Mouse (Mus musculus) limb, embryonic 11.5 days (tissue): ENCODE measurements around the gene Tsen2. TPM values are rescaled to one million over a fixed set of nuclear protein-coding genes. Genes with fewer than 3 reads are reported as not detected.

Experiments used
- ATAC-seq: fragments of 200-750 bp; cut with Nextera tagmentation; 2 replicates; pipeline ENCODE4 v1.8.0; 2017; ENCODE audit warnings: low read depth; ENCODE audit not compliant: insufficient number of reproducible peaks, low FRiP score, low TSS enrichment
- DNase-seq: peaks from one replicate; pipeline ENCODE4 v3.0.0-alpha.2; 2015; ENCODE audit warnings: low spot score
- H3K27ac ChIP-seq: fragments of 300-500 bp; sonication (generic); replicated peaks from 2 replicates; pipeline ENCODE4 v1.5.1; 2014; ENCODE audit warnings: low read depth, mild to moderate bottlenecking, low read length
- H3K27me3 ChIP-seq: fragments of 300-500 bp; sonication (generic); 2 replicates; pipeline ENCODE4 v1.6.1; 2014; ENCODE audit warnings: mild to moderate bottlenecking, low read length, mixed read lengths; ENCODE audit not compliant: control insufficient read depth, insufficient read depth
- H3K36me3 ChIP-seq: fragments of 300-500 bp; sonication (generic); 2 replicates; pipeline ENCODE4 v1.6.1; 2014; ENCODE audit warnings: mild to moderate bottlenecking, low read length, moderate library complexity, mixed read lengths; ENCODE audit not compliant: control insufficient read depth, insufficient read depth
- H3K4me1 ChIP-seq: fragments of 300-500 bp; sonication (generic); 2 replicates; pipeline ENCODE4 v1.6.1; 2014; ENCODE audit warnings: low read length, mixed read lengths; ENCODE audit not compliant: control insufficient read depth, insufficient read depth
- H3K4me2 ChIP-seq: fragments of 300-500 bp; sonication (generic); 2 replicates; pipeline ENCODE4 v1.6.1; 2014; ENCODE audit warnings: low read depth, mild to moderate bottlenecking, moderate library complexity; ENCODE audit not compliant: severe bottlenecking
- H3K4me3 ChIP-seq: fragments of 300-500 bp; sonication (generic); 2 replicates; pipeline ENCODE4 v1.5.1; 2014; ENCODE audit warnings: low read depth, low read length
- H3K9ac ChIP-seq: fragments of 300-500 bp; sonication (generic); 2 replicates; pipeline ENCODE4 v1.6.1; 2014; ENCODE audit warnings: mild to moderate bottlenecking, low read length
- H3K9me3 ChIP-seq: fragments of 300-500 bp; sonication (generic); 2 replicates; pipeline ENCODE4 v1.6.1; 2016; ENCODE audit warnings: low read length; ENCODE audit not compliant: control insufficient read depth
- WGBS: fragments of 180-500 bp; shearing (Covaris S2); extraction: QIAGEN DNeasy Blood & Tissue Kit; methylation state at CpG from one replicate; pipeline ENCODE4 v1.1.7; 2014; 5-methylcytosine and 5-hydroxymethylcytosine counted together
- polyA plus RNA-seq: library from polyadenylated mRNA; unstranded; fragments of >200 nt; fragmentation: Nextera tagmentation; extraction: Ambion mirVana; gene quantifications from 2 replicates; pipeline ENCODE4 v1.2.1, GENCODE M21; 2014

The Tsen2 gene
- polyA plus RNA-seq, 1 experiment from 2014 or later, result 27.5 TPM

DNA sequence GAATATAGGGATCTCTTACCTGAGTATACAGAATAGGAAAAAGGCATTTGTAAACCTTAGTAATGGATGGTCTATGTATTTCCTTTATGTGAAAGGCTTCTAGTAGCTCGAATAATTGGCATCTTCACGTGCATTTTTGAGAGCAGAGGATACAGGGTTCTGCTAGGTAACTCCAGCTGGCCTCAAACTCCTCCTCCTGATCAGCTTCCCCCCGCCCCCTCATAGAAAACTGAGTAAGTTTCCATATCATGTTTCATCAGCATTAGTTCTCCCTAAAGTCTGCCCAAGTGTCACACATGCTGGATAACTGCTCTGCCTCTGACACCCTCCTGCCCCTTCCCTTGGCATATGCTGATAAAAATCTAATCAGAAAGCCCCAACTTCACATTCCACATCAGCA is 36.3 kb downstream of the Tsen2 start:
- no peaks in the 10 kb centered on the region for H3K27me3 ChIP-seq
- H3K9ac ChIP-seq, result no peak overlapping the region
- H3K4me3 ChIP-seq, result no peak overlapping the region
- H3K9me3 ChIP-seq, result no peaks in the 10 kb centered on the region
- 83% methylated on average over 3 of the region's 3 CpGs for WGBS
- no peak overlapping the region for H3K27ac ChIP-seq
- DNase-seq (no peak), ATAC-seq (no peak)
- H3K4me2 ChIP-seq, result no peak overlapping the region
- H3K4me1 ChIP-seq, result no peaks in the 10 kb centered on the region
- H3K36me3 ChIP-seq, result peaks cover 10% of the 10 kb centered on the region

DNA sequence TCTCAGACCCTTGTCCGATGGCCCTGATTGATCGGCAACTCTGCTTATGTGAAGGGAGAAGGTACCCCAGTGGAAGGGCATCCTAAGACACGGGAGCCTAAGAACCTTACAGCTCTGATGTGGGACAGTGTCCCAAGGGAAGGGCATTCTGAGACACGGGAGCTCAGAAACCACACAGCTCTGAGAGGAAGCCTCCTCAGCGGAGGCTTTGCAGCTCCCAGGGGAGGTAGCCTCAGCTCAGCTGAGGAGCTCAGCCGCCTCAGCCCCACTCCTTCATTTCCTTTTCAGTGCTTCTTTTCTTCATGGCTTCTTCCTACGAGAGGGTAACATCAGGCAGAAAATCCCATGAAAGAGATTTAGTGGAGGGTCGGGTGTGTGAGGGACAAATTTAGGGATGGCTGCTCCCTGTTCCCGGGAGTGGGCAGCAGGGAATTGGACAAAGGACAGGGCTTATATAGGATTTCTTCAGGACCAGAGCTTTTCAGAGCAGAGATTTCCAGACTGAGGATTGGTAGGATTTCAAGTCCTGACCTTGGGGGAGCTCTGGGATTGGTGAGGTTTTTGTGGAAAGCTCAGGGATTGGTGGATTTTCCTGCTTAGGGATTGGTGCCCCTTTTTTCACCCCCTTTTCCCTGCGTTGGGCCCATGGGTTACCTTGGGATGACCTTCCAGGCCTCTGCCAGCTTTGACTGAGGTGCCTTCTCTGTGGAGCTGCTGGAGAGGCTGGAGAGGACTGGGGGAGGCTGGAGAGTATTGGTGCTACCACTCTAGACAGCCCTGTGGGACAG is 38.1 kb downstream of the Tsen2 start:
- Histone ChIP-seq H3K4me2 (no peak overlapping the region), H3K9ac (no peak overlapping the region), H3K27ac (no peak overlapping the region), H3K9me3 (no peaks in the 10 kb centered on the region), H3K27me3 (no peaks in the 10 kb centered on the region), H3K4me3 (no peak overlapping the region), H3K36me3 (peaks cover 5% of the 10 kb centered on the region), H3K4me1 (no peaks in the 10 kb centered on the region)
- no peak for DNase-seq
- no peak for ATAC-seq
- WGBS, result 88% methylated on average over 10 of the region's 10 CpGs

DNA sequence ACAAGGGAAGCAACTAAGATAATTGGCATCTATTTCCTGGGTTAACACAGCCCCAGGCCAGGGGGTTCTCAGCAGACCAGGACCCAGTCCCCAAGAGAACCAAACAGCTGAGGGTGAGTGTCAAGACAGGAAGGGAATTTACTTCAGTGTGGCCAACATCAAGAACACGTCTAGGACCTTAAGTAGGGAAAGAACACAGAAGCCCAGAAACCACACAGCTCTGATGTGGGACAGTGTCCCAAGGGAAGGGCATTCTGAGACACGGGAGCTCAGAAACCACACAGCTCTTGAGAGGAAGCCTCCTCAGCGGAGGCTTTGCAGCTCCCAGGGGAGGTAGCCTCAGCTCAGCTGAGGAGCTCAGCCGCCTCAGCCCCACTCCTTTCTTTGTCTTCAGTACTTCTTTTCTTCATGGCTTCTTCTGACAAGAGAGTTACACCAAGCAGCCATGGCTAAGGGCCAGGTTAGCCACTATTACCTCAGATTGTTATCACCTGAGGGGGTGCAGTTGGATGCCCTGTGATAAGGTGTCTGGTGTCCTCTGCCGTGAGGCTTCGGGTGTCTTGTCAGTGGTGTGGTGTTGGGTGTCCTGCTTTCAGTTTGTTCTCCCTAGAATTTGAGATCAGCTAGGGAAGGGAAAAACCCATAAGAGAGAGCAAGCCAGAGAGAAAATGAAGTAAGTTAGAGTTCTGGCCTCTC is 39.1 kb downstream of the Tsen2 start:
- WGBS, result 79% methylated on average over 6 of the region's 6 CpGs
- no peaks in the 10 kb centered on the region for H3K27me3 ChIP-seq

DNA sequence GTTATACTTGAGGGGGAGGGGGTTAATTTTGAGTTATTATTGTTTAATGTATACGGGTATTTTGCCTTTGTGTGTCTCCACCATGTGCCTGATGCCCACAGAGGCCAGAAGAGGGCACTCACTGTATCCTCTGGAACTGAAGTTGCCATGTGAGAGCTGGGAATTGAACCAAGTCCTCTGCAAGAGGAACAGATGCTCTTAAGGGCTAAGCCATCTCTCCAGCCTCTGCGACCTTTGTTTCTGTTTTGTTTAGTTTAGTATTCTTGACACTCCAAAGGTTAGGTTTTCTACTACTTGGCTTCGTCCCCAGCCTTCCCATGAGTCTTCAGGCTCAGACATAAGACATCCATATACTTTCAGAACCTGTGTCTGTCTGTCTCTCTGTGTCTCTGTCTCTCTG is 39.7 kb downstream of the Tsen2 start:
- H3K4me1 ChIP-seq, result no peaks in the 10 kb centered on the region
- no peak overlapping the region for H3K9ac ChIP-seq
- H3K9me3 ChIP-seq, result no peaks in the 10 kb centered on the region
- 88% methylated on average over 3 of the region's 3 CpGs for WGBS
- no peaks in the 10 kb centered on the region for H3K27me3 ChIP-seq
- DNase-seq (no peak), ATAC-seq (no peak)
- no peak overlapping the region for H3K27ac ChIP-seq
- H3K4me2 ChIP-seq, result no peak overlapping the region
- no peaks in the 10 kb centered on the region for H3K36me3 ChIP-seq
- no peak overlapping the region for H3K4me3 ChIP-seq

More for the DNA sequence above, 39.1 kb downstream of the Tsen2 start:
- DNase-seq (no peak), ATAC-seq (no peak)
- Histone ChIP-seq H3K9me3 (no peaks in the 10 kb centered on the region), H3K27ac (no peak overlapping the region), H3K4me1 (no peaks in the 10 kb centered on the region), H3K4me3 (no peak overlapping the region), H3K9ac (no peak overlapping the region), H3K36me3 (peaks cover 3% of the 10 kb centered on the region), H3K4me2 (no peak overlapping the region)

DNA sequence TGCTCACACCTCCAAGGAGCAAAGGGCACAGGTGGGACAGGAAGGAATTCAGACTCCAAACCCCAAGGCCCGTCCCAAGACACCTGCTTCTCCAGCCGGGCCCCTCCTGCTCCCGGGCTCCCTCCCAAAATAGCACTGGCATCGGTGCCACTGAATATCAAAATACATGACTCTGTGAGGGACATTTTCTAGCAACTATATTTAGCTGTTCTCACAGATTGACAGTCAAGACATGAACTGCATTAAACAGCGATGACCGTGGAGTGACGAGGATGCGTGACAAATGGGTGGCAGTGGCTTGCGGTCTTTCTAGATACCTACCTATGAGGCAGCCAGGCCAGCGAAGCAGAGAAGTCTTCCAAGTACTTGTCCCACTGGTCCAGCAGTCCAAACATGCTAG is 41.9 kb downstream of the Tsen2 start:
- no peaks in the 10 kb centered on the region for H3K27me3 ChIP-seq
- no peak for DNase-seq
- no peak overlapping the region for H3K4me3 ChIP-seq
- H3K27ac ChIP-seq, result no peak overlapping the region
- H3K36me3 ChIP-seq, result no peaks in the 10 kb centered on the region
- H3K9me3 ChIP-seq, result no peaks in the 10 kb centered on the region
- no peaks in the 10 kb centered on the region for H3K4me1 ChIP-seq
- no peak overlapping the region for H3K9ac ChIP-seq
- H3K4me2 ChIP-seq, result no peak overlapping the region
- 86% methylated on average over 10 of the region's 10 CpGs for WGBS
- no peak for ATAC-seq

GRCm38 (mm10) chr6:115591692-115592359 is 47.4 kb downstream of the Tsen2 start:
- 85% methylated on average over 19 of the region's 19 CpGs for WGBS
- H3K4me2 ChIP-seq, result no peak overlapping the region
- H3K4me3 ChIP-seq, result no peak overlapping the region
- no peaks in the 10 kb centered on the region for H3K4me1 ChIP-seq
- no peak overlapping the region for H3K9ac ChIP-seq
- H3K9me3 ChIP-seq, result no peaks in the 10 kb centered on the region
- no peaks in the 10 kb centered on the region for H3K27me3 ChIP-seq
- DNase-seq (no peak), ATAC-seq (no peak)
- no peak overlapping the region for H3K27ac ChIP-seq
- H3K36me3 ChIP-seq, result no peaks in the 10 kb centered on the region

DNA sequence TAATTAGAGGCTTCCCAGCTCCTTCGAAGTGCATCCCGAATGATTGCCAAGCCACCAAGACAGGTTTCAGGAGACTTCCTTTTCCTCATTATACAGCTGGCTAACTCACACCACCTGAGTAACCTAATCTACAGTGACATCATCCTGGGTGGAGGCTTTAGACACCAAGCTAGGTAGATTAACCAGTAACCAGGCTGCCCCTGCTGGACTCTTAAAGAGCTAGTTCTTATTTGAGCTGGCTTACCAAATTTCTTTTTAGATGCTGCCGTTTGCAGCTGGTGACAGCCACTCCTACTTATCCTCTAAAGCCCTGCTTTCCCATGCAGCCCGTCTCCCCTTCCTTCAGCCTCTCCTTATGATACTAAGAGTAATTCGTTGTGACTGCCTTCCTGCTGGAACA is 48.0 kb downstream of the Tsen2 start, which contains the start of gene Mkrn2os:
TSS of gene Mkrn2os (minus strand) at position 119 of the 400 bp plus-strand sequence.
- no peaks in the 10 kb centered on the region for H3K4me1 ChIP-seq
- H3K27ac ChIP-seq, result no peak within 1 kb of the TSS
- DNase-seq (no peak), ATAC-seq (no peak)
- H3K4me3 ChIP-seq, result no peak within 1 kb of the TSS
- no peak within 1 kb of the TSS for H3K9ac ChIP-seq
- H3K9me3 ChIP-seq, result no peaks in the 10 kb centered on the region
- H3K4me2 ChIP-seq, result no peak within 1 kb of the TSS
- H3K36me3 ChIP-seq, result no peaks in the 10 kb centered on the region
- WGBS, result 55% methylated on average over 5 of the region's 5 CpGs
- H3K27me3 ChIP-seq, result no peaks in the 10 kb centered on the region

- H3K9ac ChIP-seq, result no peak overlapping the region
- no peaks in the 10 kb centered on the region for H3K27me3 ChIP-seq
- DNase-seq (no peak), ATAC-seq (no peak)
- H3K4me3 ChIP-seq, result no peak overlapping the region
- no peak overlapping the region for H3K27ac ChIP-seq
- H3K4me2 ChIP-seq, result no peak overlapping the region
- WGBS, result 94% methylated on average over 4 of the region's 4 CpGs
- no peaks in the 10 kb centered on the region for H3K9me3 ChIP-seq
- no peaks in the 10 kb centered on the region for H3K36me3 ChIP-seq
- H3K4me1 ChIP-seq, result no peaks in the 10 kb centered on the region
Measured at GRCm38 (mm10) chr6:115593252-115593651, 48.8 kb downstream of the Tsen2 start.
